Mouse (Mus musculus): ENCODE results near the gene Ppil2.

The Ppil2 gene

DNA sequence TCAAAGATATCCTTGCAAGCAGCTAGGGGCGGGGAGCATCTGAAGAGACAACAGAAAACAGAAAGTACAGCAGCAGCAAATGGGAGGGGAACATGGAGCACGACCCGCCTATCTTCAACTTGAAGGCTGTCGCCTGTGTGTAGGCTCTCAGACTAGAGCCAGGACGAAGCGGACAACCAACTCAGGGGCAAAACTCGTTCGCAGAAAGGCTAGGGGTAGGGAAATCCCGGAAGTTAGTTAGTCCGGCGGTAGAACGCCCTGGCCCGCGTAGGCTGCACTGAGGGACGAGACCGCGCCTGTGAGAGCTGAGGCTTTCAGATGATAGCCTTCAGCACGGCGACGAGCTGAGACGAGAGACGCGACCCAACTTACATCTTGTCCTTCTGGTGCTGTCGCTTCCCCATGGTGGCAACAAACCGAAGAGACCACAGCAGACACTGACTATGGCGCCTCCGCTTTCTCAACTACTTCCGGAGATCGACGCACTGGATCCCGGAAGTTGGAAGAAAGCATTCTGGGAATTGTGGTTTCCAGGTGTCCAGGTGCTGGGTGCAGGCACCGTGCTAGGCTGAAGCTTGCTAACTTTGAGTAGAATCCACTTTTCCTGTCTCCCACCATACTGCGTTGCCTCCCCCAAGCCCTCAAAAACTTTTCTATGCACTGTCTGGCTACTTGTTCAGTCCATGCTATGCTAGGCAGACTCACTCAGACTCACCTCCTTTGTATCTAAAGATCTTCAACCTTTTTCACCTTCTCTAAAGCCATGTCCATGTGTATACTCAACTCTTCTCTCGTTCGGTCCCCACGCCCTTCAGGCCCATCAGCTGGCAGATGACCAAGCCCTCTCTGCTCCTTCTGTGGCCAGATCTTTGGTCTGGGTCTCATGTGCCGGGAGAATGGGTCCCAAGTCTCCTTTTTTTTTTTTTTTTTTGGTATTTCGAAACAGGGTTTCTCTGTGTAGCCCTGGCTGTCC lies at the start of gene Ppil2:
TSS of gene Ppil2 (minus strand) at position 487 of the 973 bp plus-strand sequence.
- peak; percentile 93 for DNase-seq (ENCODE audit: low spot score)

DNA sequence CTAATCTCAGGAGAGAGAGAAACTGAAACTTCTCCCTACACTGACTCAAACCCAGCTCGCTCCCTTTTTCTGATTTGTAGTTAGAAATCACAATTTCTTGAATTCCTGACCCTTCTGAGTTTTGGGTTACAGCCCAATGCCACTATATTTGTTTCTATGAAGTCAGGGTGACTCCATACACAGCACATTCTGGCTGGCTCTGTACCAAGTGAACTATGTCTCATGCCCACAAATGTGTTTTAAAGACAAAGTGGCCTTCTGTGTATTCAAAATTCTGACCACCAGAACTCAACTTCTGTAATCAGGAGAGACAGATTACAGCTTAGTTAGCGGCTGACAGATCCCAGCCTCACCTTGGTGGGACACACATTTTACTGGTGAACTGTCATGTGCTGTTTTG lies 43.3 kb upstream of the Ppil2 start:
- DNase-seq (ENCODE audit: low spot score), result no peak

DNA sequence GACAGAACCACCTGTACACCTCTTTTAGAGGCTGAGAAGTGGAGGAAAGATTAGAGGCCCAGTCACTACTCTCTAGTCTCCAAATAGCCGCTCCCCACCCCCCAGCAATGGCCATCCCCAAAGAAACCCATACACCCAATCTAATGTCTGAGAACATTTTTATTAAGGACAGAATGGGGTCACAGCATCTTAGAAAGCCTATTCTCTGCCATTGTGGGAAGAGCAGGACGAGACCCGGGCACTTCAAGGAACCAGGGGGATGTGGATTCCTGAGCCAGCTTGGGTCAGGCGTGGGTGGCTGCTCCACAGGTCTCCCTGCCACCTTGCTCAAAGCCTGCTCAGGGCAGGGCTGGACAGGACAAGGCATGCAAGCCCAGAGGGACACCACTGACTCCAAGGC lies 40.8 kb upstream of the Ppil2 start:
- DNase-seq (ENCODE audit: low spot score), result no peak

DNA sequence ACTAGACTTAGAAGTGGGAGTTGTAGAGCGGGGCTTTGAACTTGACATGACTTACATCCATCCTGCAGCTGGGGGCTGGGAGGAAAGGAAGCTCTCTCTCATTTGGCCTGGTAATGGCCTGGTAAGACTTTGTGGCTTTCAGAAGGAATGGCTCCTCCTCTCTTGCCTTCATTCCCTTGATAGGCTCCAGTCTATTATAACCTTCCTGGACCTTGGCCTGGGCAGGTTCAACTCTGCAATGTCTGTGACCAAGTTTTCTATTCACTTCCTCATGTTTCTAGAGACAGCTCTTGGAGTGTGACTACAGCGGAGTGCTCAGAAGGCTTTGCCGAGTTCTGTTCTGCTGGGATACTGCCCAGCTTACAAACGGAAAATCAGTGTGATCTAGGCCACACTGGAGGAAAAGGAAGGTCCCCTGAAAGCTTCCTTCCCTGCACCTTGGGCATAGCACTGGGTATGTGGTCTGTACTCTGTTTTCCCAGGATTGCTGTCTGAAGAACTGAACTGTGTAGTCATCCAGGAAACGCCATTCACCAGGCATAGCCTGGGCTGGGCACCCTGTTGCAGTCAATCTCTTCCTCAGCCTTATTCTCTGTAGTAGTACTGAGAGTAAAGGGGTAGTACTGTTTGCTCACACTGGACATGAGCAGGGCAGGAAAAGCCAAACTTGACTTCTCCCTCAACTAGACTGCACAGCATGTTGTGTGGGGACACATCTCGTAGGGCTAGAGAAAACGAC lies 39.6 kb upstream of the Ppil2 start:
- DNase-seq (ENCODE audit: low spot score), result no peak

DNA sequence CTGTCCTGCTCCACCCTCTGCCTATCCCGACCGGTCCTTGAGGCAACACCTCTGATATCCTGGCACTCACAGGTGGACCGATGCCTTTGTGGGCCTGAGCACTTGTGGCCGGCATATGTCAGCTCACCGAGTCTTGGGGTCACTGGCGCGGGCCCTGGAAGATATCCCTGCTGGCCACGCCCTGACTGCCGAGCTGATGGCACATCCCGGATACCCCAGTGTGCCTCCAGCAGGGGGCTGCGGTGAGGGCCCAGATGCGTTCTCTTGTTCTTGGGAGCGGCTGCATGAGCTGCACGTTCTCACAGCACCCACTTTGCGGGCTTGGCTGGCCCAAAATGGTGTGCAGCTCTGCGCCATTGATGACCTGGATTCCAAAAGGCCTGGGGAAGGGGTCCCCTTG lies 37.0 kb upstream of the Ppil2 start:
- peak; percentile 72 for DNase-seq (ENCODE audit: low spot score)

DNA sequence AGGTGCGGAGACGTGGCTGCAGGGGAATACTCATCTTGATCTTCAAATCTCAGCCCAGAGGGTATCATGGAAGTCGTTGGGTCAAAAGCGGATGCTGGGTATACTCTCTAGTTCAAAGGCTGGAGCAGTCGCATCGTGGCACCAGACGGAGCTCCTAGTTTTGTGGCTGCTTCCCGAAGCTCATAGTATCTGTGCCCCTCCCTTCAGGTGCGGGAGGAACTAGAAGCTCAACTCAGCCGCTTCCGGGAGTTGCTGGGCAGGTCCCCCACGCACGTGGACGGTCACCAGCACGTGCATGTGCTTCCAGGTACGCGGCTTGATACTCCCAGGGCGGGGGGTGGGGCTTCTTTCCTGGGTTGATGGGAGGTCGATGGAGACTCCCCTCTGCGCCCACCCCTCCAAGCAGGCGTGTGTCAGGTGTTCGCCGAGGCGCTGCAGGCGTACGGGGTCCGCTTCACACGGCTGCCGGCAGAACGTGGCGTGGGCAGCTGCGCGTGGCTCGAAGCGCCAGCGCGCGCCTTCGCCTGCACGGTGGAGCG lies 36.4 kb upstream of the Ppil2 start:
- peak; percentile 33 for DNase-seq (ENCODE audit: low spot score)

DNA sequence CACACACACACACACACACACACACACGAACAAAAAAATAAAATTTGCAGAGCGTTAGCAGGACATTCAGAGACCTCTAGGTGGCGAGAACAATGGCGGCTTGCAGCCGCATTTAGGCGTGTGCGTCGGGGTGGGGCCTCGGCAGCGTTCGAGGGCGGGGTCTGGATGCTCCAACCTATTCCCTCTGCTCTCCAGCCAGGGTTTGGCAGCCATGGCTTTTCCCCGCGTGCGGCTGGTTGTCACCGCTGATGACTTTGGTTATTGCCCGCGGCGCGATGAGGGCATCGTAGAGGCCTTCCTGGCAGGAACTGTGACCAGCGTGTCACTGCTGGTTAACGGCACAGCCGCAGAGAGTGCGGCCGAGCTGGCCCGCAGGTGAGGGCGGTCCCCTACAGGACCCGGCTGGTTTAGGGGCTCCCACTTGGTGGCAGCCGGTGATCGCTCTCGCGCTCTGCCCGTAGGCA lies 35.7 kb upstream of the Ppil2 start, which contains the start of gene Ccdc116:
TSS of gene Ccdc116 (minus strand) at position 458 of the 464 bp plus-strand sequence.
- DNase-seq (ENCODE audit: low spot score), result peak; percentile 94

DNA sequence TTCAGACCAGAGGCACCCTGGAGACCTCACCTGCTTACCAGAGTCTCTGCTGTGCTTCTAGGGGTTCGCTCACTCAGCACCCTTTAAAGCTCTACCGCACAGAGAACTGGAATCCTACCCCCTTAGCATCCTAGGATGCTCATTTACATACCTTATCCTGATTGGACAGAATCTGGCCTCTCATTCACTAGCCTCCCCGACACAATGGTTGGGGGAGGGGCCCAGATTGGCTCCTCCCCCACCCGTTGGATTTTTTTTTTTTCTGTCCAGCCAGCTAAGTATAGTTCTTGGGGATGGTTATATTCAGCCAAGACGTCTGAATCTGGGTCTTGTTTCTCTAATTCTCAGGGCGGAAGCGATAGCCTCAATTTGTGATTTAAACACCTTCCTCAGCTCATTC lies 33.3 kb upstream of the Ppil2 start, which contains the start of gene Ydjc:
TSS of gene Ydjc (plus strand) at position 283 of the 400 bp plus-strand sequence.
- DNase-seq (ENCODE audit: low spot score), result peak; percentile 70

DNA sequence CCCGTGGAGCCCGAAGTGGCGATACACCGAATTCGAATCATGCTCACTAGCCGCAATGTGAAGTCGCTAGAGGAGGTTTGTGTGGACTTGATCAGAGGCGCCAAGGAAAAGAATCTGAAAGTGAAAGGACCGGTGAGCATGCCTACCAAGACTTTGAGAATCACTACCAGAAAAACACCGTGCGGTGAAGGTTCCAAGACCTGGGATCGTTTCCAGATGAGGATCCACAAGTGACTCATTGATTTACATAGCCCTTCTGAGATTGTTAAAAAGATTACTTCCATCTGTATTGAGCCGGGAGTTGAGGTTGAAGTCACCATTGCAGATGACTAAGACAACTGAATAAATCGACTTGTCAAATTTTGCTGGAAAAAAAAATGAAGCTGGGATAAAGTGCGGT lies 26.3 kb upstream of the Ppil2 start:
- DNase-seq (ENCODE audit: low spot score), result no peak

DNA sequence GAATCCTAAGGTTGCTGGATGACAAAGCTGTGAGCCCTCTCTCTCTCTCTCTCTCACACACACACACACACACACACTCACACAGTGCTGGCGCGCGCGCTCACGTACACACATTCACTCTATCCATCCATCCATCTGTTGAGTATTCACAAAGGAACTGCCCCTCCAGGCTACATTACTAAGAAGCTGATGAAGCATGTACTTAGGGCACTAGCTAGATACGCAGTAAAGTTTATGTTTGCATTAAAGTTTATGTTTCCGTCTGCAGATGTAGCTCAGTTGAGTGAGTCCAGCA lies 21.8 kb upstream of the Ppil2 start:
- peak; percentile 60 for DNase-seq (ENCODE audit: low spot score)

DNA sequence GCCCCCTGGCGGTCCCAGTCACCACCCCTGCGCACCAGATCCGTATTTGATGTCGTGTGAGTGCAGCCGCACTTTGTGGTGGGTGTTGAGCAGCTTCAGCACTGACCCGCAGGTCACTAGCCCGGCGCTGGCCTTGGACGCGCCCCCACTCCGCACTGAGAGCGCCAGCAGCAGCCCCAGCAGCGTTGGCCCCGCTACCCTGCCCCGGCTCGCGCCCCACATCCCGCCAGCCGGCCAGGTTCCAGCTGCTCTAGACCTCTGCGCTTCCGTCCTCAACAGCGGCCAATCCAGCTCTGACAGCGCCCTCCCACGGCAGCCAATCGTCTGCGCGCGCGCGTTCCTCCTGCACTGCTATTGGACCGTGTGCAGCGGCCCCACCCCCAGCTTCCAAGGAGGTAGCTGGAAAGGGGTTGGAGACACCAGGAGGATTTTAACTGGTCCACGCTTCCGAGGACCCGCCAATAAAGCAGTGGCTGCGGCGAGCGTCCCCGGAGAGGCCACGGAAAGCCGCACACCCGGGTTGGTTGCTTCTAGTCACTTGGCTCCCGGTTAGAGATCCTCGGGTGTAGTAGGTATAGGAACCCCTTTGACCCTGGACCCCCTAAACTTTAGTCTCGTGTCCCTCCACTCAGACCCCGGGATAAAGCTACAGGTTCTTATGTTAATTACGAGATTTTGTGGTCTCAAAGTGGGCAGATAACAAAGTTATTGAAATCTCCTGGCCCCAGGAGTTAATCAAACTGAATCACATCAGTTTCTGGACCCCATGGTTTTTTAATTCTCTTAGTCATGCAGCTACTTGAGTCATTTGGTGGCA lies 21.2 kb upstream of the Ppil2 start, which contains the start of gene Sdf2l1:
TSS of gene Sdf2l1 (minus strand) at position 295 of the 817 bp plus-strand sequence.
- peak; percentile 99 for DNase-seq (ENCODE audit: low spot score)

DNA sequence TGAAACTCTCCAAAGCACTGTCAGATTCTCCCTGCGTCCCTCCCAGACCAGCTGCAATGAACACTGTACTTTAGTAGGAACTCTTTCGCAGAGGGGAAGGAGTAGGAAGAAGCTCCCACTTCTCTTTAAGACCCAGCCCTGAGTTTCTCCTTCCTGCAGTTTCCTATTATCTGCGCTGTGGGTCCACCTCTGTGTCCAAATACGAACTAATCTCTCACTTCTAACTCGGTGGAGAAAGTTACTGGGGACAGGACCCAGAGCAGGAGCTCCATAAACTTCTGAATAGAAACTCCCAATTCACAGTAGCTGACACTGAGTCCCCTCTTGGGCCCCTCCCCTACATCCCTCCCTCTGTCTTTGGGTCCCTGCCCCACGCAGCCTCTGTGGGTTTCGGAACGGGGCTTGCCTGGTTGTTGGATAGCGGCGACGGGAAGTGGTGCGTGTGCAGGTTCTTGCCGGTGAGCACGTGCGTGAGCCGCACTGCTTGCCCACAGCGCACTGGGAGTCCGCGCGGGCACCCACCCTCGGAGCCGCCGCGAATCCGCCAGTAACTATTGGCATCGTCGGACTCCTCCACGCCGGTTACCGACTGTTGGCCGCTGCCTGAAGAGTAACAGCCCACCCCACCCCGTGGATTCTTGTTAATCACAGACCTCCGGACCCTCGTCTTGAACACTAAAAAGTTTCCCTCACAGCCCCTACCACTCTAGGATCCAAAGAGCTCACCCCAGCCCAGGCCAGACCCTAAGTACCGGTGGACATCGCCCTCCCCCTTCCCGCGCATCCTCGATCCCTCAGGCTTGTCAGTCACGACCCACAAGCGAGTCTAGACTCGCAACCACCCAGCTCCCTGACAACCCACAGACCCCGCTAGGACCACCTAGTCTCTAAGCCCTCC lies 20.4 kb upstream of the Ppil2 start:
- DNase-seq (ENCODE audit: low spot score), result no peak

DNA sequence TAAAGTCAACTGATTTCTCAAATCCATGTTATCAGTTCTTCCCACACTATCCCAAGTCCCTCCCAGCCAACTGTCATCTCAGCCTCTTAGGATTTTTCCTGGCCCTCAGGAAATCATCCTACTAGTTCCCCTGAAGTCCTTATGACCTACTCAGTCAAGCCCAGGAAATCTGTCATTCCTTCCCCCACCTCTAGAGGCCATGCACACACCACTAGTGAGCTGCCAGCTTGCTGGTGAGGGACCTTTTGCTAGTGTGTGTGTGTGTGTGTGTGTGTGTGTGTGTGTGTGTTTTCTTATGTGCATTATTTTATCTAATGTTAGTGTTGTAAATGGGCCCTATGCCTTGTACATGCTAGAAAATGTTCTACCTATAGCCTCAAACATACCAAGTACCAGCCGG lies 16.2 kb upstream of the Ppil2 start:
- DNase-seq (ENCODE audit: low spot score), result peak; percentile 65

DNA sequence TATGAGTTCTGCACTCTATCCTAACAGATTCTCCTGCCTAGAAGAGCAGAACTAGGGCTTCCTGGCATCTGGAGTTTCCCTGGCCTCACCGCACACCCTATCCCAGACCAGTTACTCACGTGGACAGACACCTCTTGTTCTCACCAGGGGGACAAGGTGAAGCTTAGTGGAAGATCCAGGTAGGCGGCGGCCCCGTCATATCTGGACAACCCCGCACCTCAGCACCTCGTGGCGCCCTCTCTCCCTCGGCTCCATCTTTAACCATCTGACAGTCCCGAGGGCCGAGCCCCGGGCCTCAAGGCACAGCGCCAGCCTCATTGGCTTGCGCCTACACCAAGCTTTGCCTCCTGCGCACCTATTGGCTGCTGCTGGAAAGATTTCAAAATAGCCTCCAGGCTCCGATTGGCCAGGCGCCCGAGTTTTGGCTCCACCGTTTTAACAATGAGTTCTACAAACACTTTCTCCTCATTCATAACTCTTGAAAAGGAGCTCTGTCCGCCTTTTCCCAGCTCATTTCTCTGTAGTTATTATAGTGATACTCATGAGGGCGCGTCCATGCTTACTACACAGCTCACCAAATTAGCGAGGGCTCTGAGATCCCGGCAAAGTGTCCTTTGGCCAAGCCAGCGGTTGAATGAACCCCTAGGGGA lies 13.9 kb upstream of the Ppil2 start, which contains the start of gene 2610318N02Rik:
TSS of gene 2610318N02Rik (minus strand) at position 297 of the 650 bp plus-strand sequence.
- DNase-seq (ENCODE audit: low spot score), result peak; percentile 97

DNA sequence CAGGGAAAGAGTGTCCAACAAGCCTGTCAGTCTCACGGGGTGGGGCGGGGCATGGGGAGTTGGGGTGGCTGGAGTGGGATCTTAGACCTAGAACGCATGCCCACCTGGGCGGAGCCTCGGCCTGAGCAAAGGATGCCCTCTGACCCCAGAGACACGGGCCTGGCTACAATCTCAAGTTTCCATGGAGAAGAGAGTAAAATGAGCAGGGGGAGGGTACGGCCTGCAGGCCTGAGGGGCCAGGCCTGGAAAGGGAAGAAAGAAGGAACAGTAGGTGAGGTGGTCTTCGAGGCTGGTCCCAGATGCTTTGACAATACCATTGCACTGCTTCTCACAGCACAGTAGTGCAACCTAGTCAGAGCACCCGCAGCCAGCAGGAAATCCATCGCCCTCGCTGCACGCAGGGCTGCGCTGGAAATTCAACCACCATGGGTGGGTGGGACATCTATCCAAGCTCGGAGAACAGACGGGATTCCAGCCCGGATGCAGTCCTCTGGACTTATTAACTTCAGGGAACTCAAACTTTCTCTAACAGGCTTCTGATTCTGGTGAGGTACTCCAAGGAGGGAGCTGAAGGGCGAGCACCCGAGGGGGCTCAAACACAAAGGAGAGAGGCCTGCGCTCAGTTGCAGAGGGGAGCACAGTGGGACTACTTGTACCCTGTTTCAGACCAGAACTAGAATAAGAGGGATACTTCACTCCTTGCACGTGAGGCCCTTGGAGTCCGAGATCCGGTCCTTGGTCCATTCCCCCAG lies 13.2 kb upstream of the Ppil2 start:
- peak; percentile 95 for DNase-seq (ENCODE audit: low spot score)

DNA sequence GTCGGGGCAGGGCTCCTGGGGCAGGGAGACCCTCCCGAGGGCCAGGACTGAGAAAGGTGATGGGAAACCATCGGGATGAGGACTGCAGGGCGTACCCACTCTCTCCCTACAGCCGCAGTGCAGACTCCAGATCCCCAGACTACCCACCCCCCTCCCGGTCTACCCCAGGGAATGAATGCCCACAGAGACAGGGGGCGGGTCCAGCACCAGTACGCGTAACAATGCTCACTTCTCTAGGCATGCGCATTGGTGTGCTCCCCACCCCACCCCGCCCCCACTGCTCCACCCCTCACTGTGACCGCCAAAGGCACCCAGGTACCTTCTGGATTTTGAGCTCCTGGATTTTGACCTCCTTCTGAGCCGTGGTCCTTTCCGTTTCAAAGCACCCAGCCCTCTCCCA lies 10.5 kb upstream of the Ppil2 start:
- no peak for DNase-seq (ENCODE audit: low spot score)

DNA sequence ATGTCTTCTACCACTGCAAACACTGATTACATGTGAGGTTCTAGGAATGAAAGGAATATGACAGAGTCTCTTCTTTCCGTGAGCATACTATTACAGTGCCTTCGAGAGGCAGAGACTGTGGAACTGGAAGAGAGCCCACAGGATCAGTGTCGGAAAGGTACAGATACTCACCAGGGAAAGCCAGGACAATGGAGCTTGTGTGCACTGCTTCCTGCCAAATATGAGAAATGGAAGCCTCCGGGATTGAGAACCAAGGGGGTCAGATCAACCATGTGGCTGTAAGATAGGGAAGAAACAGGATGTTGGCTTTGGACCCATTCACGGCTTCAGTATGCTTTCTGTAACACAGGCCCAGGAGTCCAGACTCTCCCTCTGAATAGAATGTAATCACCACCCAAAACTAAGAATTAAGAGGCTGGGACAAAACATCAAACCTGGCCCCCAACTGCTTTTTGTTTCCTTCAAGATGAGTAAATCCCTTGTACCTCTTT lies 6.3 kb upstream of the Ppil2 start:
- no peak for DNase-seq (ENCODE audit: low spot score)

DNA sequence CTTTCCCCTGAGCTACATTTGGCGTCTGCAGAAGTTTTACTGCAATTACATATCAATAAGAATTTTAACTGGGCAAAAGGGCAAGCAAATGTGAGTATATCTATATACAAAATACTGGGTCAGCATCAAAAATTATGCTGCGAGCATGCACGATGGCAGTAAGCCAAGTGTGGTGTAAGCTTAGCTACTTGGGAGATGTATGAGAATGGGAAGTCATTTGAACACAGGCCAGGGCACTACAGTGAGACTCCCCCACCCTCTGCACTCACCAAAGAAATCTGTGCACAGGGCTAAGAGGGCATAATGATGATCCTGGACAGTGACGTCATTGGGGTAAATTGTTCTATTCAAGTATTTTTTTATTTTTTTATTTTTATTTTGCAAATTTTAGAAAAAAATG lies 6.5 kb downstream of the Ppil2 start:
- no peak for DNase-seq (ENCODE audit: low spot score)

DNA sequence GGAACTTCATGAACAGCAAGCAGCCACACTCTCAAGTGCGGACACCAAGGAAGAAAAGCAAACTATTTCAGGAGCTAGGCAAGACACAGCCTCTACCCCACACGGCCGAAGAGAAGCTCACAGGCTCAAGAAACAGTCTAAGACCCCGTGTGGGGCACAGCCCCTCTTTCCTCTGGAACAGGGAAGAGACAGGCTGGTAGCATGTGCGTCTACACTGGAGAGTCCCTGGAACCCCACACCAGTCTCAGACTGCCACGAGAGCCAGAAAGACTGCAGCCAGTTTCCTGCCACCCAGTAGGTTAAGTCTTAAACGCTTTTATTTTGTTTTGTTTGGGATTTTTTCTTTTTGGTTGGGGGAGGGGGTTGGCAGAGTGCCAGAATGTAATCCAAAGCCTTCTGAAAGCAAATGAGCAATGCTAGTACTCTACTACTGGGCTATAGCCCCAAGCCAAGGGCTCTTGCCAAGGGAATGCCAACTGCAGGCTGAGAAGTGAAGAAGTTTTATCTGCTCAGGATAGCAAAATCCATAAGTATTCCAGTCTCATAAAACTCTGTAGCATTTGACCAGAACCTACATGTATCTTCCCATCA lies 8.3 kb downstream of the Ppil2 start:
- no peak for DNase-seq (ENCODE audit: low spot score)
